Mouse (Mus musculus) lung, embryonic 14.5 days (tissue): ENCODE measurements at regions not wholly inside any gene's neighbourhood (a gene's known extent, or its start where the extent isn't known, plus 50 kb on each side); places are given as distances from the start of the nearest gene placed in this dataset.

Source experiments
- ATAC-seq: fragments of 200-750 bp; cut with Nextera tagmentation; 2 replicates; pipeline ENCODE4 v1.8.0; 2017; ENCODE audit warnings: mild to moderate bottlenecking, moderate TSS enrichment, moderate library complexity; ENCODE audit not compliant: insufficient read depth
- DNase-seq: peaks from one replicate; pipeline ENCODE4 v3.0.0-alpha.2; 2015
- H3K27ac ChIP-seq: fragments of 300-500 bp; sonication (generic); 2 replicates; pipeline ENCODE4 v1.5.1; 2014; ENCODE audit warnings: low read depth, mild to moderate bottlenecking, moderate library complexity
- H3K27me3 ChIP-seq: fragments of 300-500 bp; sonication (generic); 2 replicates; pipeline ENCODE4 v1.6.1; 2014; ENCODE audit warnings: low read length, control low read depth; ENCODE audit not compliant: insufficient read depth
- H3K36me3 ChIP-seq: fragments of 300-500 bp; sonication (generic); 2 replicates; pipeline ENCODE4 v1.6.1; 2014; ENCODE audit warnings: control low read depth; ENCODE audit not compliant: insufficient read depth
- H3K4me1 ChIP-seq: fragments of 300-500 bp; sonication (generic); 2 replicates; pipeline ENCODE4 v1.6.1; 2014; ENCODE audit warnings: antibody characterized with exemption, control low read depth; ENCODE audit not compliant: insufficient read depth
- H3K4me2 ChIP-seq: fragments of 300-500 bp; sonication (generic); 2 replicates; pipeline ENCODE4 v1.6.1; 2014; ENCODE audit warnings: mild to moderate bottlenecking
- H3K4me3 ChIP-seq: fragments of 300-500 bp; sonication (generic); 2 replicates; pipeline ENCODE4 v1.5.1; 2014; ENCODE audit warnings: low read depth, low read length
- H3K9ac ChIP-seq: fragments of 300-500 bp; sonication (generic); 2 replicates; pipeline ENCODE4 v1.6.1; 2014
- H3K9me3 ChIP-seq: fragments of 300-500 bp; sonication (generic); 2 replicates; pipeline ENCODE4 v1.6.1; 2016; ENCODE audit warnings: low read depth, low read length, control low read depth
- CTCF ChIP-seq: IDR thresholded peaks from 2 replicates; pipeline ENCODE4 v1.5.1; 2016; ENCODE audit warnings: antibody characterized with exemption, low read depth
- WGBS: fragments of 180-500 bp; shearing (Covaris S2); extraction: QIAGEN DNeasy Blood & Tissue Kit; methylation state at CpG from one replicate; pipeline ENCODE4 v1.1.7; 2014; 5-methylcytosine and 5-hydroxymethylcytosine counted together

GRCm38 (mm10) chr17:27314821-27315392, 110.6 kb upstream of the Lemd2 start:
- H3K27me3 ChIP-seq: no peaks in the 10 kb centered on the region
- no peak overlapping the region for H3K9ac ChIP-seq
- H3K27ac ChIP-seq: no peak overlapping the region
- H3K4me1 ChIP-seq: peaks cover 18% of the 10 kb centered on the region
- WGBS: 53% methylated on average over 7 of the region's 7 CpGs
- H3K9me3 ChIP-seq: no peaks in the 10 kb centered on the region
- no peak overlapping the region for H3K4me3 ChIP-seq
- no peaks in the 10 kb centered on the region for H3K36me3 ChIP-seq
- DNase-seq: no peak
- H3K4me2 ChIP-seq: no peak overlapping the region
- no peak for TF ChIP-seq CTCF
- no peak for ATAC-seq

DNA sequence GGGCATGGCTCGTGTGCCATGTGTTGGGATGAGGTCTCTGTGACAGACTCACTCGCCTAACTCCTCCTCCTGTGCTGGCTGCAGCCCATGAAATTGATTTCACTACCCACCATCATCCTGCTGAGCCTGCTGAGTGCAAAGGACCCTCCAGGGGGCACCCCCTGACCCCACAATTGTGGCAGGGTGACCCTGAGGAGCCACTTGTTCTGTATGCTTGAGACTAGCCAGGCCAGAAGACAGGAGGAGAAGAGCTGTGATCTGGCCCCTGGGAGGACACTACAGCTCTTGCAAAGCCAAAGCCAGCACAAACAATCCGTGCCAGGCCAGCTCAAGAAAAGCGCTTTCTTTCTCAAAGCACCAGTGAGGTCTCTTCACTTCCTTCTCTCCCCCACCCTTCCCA, 104.7 kb upstream of the Lemd2 start:
- no peaks in the 10 kb centered on the region for H3K36me3 ChIP-seq
- TF ChIP-seq CTCF: no peak
- H3K27ac ChIP-seq: no peak overlapping the region
- no peak for DNase-seq
- no peak overlapping the region for H3K4me3 ChIP-seq
- ATAC-seq: no peak
- H3K4me1 ChIP-seq: no peaks in the 10 kb centered on the region
- no peak overlapping the region for H3K4me2 ChIP-seq
- H3K9me3 ChIP-seq: no peaks in the 10 kb centered on the region
- H3K9ac ChIP-seq: no peak overlapping the region
- H3K27me3 ChIP-seq: no peaks in the 10 kb centered on the region
- WGBS: 46% methylated on average over 4 of the region's 4 CpGs

DNA sequence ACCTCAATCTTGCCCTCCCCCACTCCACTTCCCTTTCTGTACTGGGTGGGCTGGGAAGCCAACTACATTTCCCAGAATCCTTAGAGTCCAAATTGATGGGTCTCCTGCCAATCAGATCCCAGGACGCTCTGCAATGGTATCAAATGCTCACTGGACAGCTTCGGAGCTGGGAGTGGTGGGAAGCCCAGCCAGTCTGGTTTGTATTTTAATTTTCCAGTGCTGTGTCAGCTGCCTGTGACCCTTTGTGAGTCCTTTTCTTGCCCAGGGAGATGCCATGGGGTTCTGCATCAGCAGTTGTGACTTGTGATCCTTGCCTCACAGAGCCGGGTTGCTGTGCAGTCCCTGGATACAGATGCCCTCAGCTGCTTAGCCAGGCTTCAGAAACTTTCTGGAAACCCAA, 100.6 kb upstream of the Lemd2 start:
- H3K27ac ChIP-seq: no peak overlapping the region
- no peak for DNase-seq

GRCm38 (mm10) chr17:27303633-27304479, 99.6 kb upstream of the Lemd2 start:
- no peaks in the 10 kb centered on the region for H3K4me1 ChIP-seq
- no peak overlapping the region for H3K4me2 ChIP-seq
- H3K27ac ChIP-seq: no peak overlapping the region
- TF ChIP-seq CTCF: no peak
- ATAC-seq: no peak
- WGBS: 72% methylated on average over 17 of the region's 17 CpGs
- H3K36me3 ChIP-seq: no peaks in the 10 kb centered on the region
- no peak overlapping the region for H3K4me3 ChIP-seq
- no peak for DNase-seq
- no peak overlapping the region for H3K9ac ChIP-seq
- H3K9me3 ChIP-seq: no peaks in the 10 kb centered on the region
- H3K27me3 ChIP-seq: no peaks in the 10 kb centered on the region

More for the DNA sequence above, 100.6 kb upstream of the Lemd2 start:
- no peaks in the 10 kb centered on the region for H3K27me3 ChIP-seq
- TF ChIP-seq CTCF: no peak
- H3K4me3 ChIP-seq: no peak overlapping the region
- H3K9me3 ChIP-seq: no peaks in the 10 kb centered on the region
- 57% methylated on average over 3 of the region's 3 CpGs for WGBS
- ATAC-seq: no peak
- no peak overlapping the region for H3K4me2 ChIP-seq
- H3K9ac ChIP-seq: no peak overlapping the region
- no peaks in the 10 kb centered on the region for H3K4me1 ChIP-seq
- no peaks in the 10 kb centered on the region for H3K36me3 ChIP-seq

DNA sequence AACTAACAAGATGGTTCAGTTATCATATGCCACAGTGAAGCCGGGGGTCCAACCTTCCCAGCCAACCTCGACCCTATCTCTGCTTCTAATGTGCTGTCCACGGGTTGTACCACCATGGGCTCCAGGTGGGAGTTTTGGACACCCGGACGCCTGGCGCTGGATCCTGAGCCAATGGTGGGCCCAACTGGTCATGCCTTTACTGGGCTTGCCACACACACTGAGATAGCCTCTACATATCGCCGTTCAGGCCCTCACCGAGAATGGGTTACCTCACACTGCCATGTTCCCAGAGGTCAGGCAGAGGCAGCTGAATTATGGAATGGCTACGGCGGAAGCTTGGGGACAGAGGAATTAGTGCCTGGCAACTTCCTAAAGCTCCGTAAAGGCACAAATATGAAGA, 98.8 kb upstream of the Lemd2 start:
- 90% methylated on average over 12 of the region's 12 CpGs for WGBS
- no peak overlapping the region for H3K9ac ChIP-seq
- H3K4me2 ChIP-seq: no peak overlapping the region
- no peaks in the 10 kb centered on the region for H3K9me3 ChIP-seq
- no peaks in the 10 kb centered on the region for H3K27me3 ChIP-seq
- H3K4me3 ChIP-seq: no peak overlapping the region
- H3K36me3 ChIP-seq: no peaks in the 10 kb centered on the region
- no peak overlapping the region for H3K27ac ChIP-seq
- no peaks in the 10 kb centered on the region for H3K4me1 ChIP-seq
- ATAC-seq (no peak), DNase-seq (no peak)
- no peak for TF ChIP-seq CTCF

GRCm38 (mm10) chr17:27301376-27301775, 97.1 kb upstream of the Lemd2 start:
- no peaks in the 10 kb centered on the region for H3K4me1 ChIP-seq
- H3K27ac ChIP-seq: no peak overlapping the region
- H3K9ac ChIP-seq: no peak overlapping the region
- peak; percentile 46 for DNase-seq
- no peak for ATAC-seq
- no peak for TF ChIP-seq CTCF
- H3K4me3 ChIP-seq: no peak overlapping the region
- WGBS: 26% methylated on average over 11 of the region's 11 CpGs
- H3K27me3 ChIP-seq: no peaks in the 10 kb centered on the region
- no peaks in the 10 kb centered on the region for H3K9me3 ChIP-seq
- H3K36me3 ChIP-seq: no peaks in the 10 kb centered on the region
- H3K4me2 ChIP-seq: no peak overlapping the region

DNA sequence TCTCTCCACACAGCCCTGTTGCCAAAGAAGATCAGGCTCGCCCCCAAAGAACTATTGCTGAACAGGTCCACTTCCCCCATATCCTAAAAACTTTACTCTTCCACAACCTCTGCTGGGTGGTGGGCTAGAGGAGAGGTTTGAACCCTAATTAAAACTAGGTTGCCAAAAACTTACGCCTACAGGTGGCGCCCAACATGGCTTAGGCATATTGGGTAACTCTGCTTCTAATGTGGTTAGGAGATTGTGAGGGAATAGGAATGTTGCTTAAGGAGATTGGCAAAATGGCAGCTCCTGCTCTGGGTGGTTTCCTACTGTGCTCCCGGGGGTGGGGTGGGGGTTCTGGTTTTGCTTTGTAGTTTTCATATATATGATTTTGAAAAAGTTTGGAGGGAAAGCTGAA, 95.0 kb upstream of the Lemd2 start:
- no peak overlapping the region for H3K9ac ChIP-seq
- no peak overlapping the region for H3K4me2 ChIP-seq
- no peak overlapping the region for H3K4me3 ChIP-seq
- H3K9me3 ChIP-seq: no peaks in the 10 kb centered on the region
- H3K27me3 ChIP-seq: no peaks in the 10 kb centered on the region
- DNase-seq (peak; percentile 36), ATAC-seq (no peak)
- TF ChIP-seq CTCF: peak; percentile 43
- no peaks in the 10 kb centered on the region for H3K4me1 ChIP-seq
- 66% methylated on average over 4 of the region's 4 CpGs for WGBS
- no peaks in the 10 kb centered on the region for H3K36me3 ChIP-seq
- H3K27ac ChIP-seq: no peak overlapping the region
